Mouse (Mus musculus): ENCODE data around the gene Foxn3. TPM values are rescaled to one million over a fixed set of nuclear protein-coding genes. Genes with fewer than 3 reads are reported as not detected.

Foxn3 gene
- total and polyA plus RNA-seq, 2 experiments: 21.1 to 27.3 TPM

DNA sequence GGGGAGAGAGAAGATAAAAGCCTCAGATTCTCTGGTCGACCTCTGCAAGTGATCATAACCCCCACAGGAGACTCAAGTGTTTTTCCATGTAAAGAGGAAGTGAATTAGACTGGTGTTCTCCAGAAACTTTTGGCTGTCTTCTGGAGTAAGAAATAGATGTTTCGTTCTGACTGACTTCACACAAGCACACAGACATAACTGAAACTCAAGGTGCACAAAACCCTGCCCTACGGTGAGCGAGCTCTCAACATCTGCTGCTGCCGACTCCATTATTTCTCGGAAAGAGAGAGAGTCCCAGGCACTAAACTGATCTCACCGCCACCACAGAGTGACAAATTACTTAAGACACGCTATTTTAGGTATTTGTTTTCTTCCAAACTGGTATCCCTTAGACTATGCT is 237.2 kb downstream of the Foxn3 start:
- no peak for TF ChIP-seq POLR2A (IDR thresholded peaks at IDR 0.05; ENCODE audit: extremely low read depth, insufficient read depth, low read length)
- no peak for TF ChIP-seq CTCF (IDR thresholded peaks at IDR 0.05; ENCODE audit: low read depth, low read length)
- 80% methylated on average over 8 of the region's 8 CpGs for WGBS
- H3K27me3 ChIP-seq (ENCODE audit: control insufficient read depth, insufficient read depth, low read length): no peaks in the 10 kb centered on the region
- no peak for DNase-seq (ENCODE audit: extremely low read depth, low read depth, low spot score)
- H3K36me3 ChIP-seq (ENCODE audit: control insufficient read depth, insufficient read depth, low read length): peaks cover 2% of the 10 kb centered on the region; the same call in 1 of the 2 replicates
- H3K27ac ChIP-seq (replicated peaks; ENCODE audit: insufficient read depth, low read depth, low read length): no peak overlapping the region
- H3K9ac ChIP-seq (ENCODE audit: low read depth, low read length): no peak overlapping the region
- peaks cover 63% of the 10 kb centered on the region for H3K79me2 ChIP-seq (ENCODE audit: control insufficient read depth, insufficient read depth, low read length)
- no peaks in the 10 kb centered on the region for H3K4me1 ChIP-seq (ENCODE audit: control insufficient read depth, insufficient read depth, low read length)
- no peak overlapping the region for H3K4me3 ChIP-seq (ENCODE audit: insufficient read depth, low read depth, low read length)

GRCm38 (mm10) chr12:99321633-99322431 is 241.6 kb downstream of the Foxn3 start:
- Histone ChIP-seq H3K27ac (replicated peaks; ENCODE audit: insufficient read depth, low read depth, low read length) (no peak overlapping the region), H3K36me3 (ENCODE audit: control insufficient read depth, insufficient read depth, low read length) (no peaks in the 10 kb centered on the region), H3K4me3 (ENCODE audit: insufficient read depth, low read depth, low read length) (no peak overlapping the region), H3K27me3 (ENCODE audit: control insufficient read depth, insufficient read depth, low read length) (no peaks in the 10 kb centered on the region), H3K4me1 (ENCODE audit: control insufficient read depth, insufficient read depth, low read length) (peaks cover 11% of the 10 kb centered on the region), H3K79me2 (ENCODE audit: control insufficient read depth, insufficient read depth, low read length) (peaks cover 64% of the 10 kb centered on the region), H3K9ac (ENCODE audit: low read depth, low read length) (no peak overlapping the region)
- 83% methylated on average over 12 of the region's 12 CpGs for WGBS
- no peak for TF ChIP-seq POLR2A (IDR thresholded peaks at IDR 0.05; ENCODE audit: extremely low read depth, insufficient read depth, low read length)
- no peak for TF ChIP-seq CTCF (IDR thresholded peaks at IDR 0.05; ENCODE audit: low read depth, low read length)
- DNase-seq (ENCODE audit: extremely low read depth, low read depth, low spot score): no peak

- Histone ChIP-seq H3K4me1 (ENCODE audit: control insufficient read depth, insufficient read depth, low read length) (peaks cover 11% of the 10 kb centered on the region), H3K9ac (ENCODE audit: low read depth, low read length) (no peak overlapping the region), H3K27me3 (ENCODE audit: control insufficient read depth, insufficient read depth, low read length) (no peaks in the 10 kb centered on the region), H3K79me2 (ENCODE audit: control insufficient read depth, insufficient read depth, low read length) (peaks cover 64% of the 10 kb centered on the region), H3K27ac (replicated peaks; ENCODE audit: insufficient read depth, low read depth, low read length) (no peak overlapping the region), H3K36me3 (ENCODE audit: control insufficient read depth, insufficient read depth, low read length) (no peaks in the 10 kb centered on the region), H3K4me3 (ENCODE audit: insufficient read depth, low read depth, low read length) (no peak overlapping the region)
- 99% methylated on average over 3 of the region's 3 CpGs for WGBS
- no peak for DNase-seq (ENCODE audit: extremely low read depth, low read depth, low spot score)
- TF ChIP-seq CTCF (IDR thresholded peaks at IDR 0.05; ENCODE audit: low read depth, low read length) (no peak), POLR2A (IDR thresholded peaks at IDR 0.05; ENCODE audit: extremely low read depth, insufficient read depth, low read length) (no peak)
Observed at GRCm38 (mm10) chr12:99320966-99321496, 242.4 kb downstream of the Foxn3 start.

- peaks cover 58% of the 10 kb centered on the region for H3K79me2 ChIP-seq (ENCODE audit: control insufficient read depth, insufficient read depth, low read length)
- H3K9ac ChIP-seq (ENCODE audit: low read depth, low read length): no peak overlapping the region
- DNase-seq (ENCODE audit: extremely low read depth, low read depth, low spot score): no peak
- H3K4me1 ChIP-seq (ENCODE audit: control insufficient read depth, insufficient read depth, low read length): peaks cover 11% of the 10 kb centered on the region
- no peak overlapping the region for H3K4me3 ChIP-seq (ENCODE audit: insufficient read depth, low read depth, low read length)
- TF ChIP-seq POLR2A (IDR thresholded peaks at IDR 0.05; ENCODE audit: extremely low read depth, insufficient read depth, low read length): no peak
- no peak for TF ChIP-seq CTCF (IDR thresholded peaks at IDR 0.05; ENCODE audit: low read depth, low read length)
- H3K36me3 ChIP-seq (ENCODE audit: control insufficient read depth, insufficient read depth, low read length): no peaks in the 10 kb centered on the region
- H3K27me3 ChIP-seq (ENCODE audit: control insufficient read depth, insufficient read depth, low read length): no peaks in the 10 kb centered on the region
- no peak overlapping the region for H3K27ac ChIP-seq (replicated peaks; ENCODE audit: insufficient read depth, low read depth, low read length)
- WGBS: 82% methylated on average over 2 of the region's 2 CpGs
Observed at GRCm38 (mm10) chr12:99319896-99320295, 243.5 kb downstream of the Foxn3 start.

- Histone ChIP-seq H3K9ac (ENCODE audit: low read depth, low read length) (no peak overlapping the region), H3K27me3 (ENCODE audit: control insufficient read depth, insufficient read depth, low read length) (no peaks in the 10 kb centered on the region), H3K4me1 (ENCODE audit: control insufficient read depth, insufficient read depth, low read length) (peaks cover 11% of the 10 kb centered on the region), H3K36me3 (ENCODE audit: control insufficient read depth, insufficient read depth, low read length) (no peaks in the 10 kb centered on the region), H3K79me2 (ENCODE audit: control insufficient read depth, insufficient read depth, low read length) (peaks cover 56% of the 10 kb centered on the region), H3K4me3 (ENCODE audit: insufficient read depth, low read depth, low read length) (no peak overlapping the region), H3K27ac (replicated peaks; ENCODE audit: insufficient read depth, low read depth, low read length) (no peak overlapping the region)
- DNase-seq (ENCODE audit: extremely low read depth, low read depth, low spot score): no peak
- 40% methylated on average over 5 of the region's 5 CpGs for WGBS
- TF ChIP-seq CTCF (IDR thresholded peaks at IDR 0.05; ENCODE audit: low read depth, low read length) (no peak), POLR2A (IDR thresholded peaks at IDR 0.05; ENCODE audit: extremely low read depth, insufficient read depth, low read length) (no peak)
Observed at GRCm38 (mm10) chr12:99319171-99319570, 244.2 kb downstream of the Foxn3 start.

DNA sequence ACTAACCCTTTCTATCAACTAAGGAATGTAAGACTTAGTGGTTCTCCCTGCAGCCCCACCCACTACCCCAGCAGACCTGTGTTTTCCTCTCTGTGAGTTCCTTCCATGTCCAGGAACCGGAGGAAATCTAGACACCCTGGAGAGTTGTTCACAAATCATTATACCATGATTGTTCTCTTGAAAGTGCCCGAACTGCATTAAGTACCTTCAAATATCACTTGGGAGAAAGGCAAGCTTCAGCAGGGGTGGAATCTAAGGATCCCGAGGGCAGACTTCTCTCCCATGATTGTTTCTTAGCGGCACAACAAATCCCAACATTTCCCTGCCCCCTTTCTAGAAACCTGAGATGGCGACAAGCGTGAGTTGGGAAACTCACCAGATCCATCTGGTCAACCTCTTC is 247.5 kb downstream of the Foxn3 start:
- 95% methylated on average over 6 of the region's 6 CpGs for WGBS
- Histone ChIP-seq H3K27ac (replicated peaks; ENCODE audit: insufficient read depth, low read depth, low read length) (no peak overlapping the region), H3K4me1 (ENCODE audit: control insufficient read depth, insufficient read depth, low read length) (peaks cover 13% of the 10 kb centered on the region), H3K36me3 (ENCODE audit: control insufficient read depth, insufficient read depth, low read length) (no peaks in the 10 kb centered on the region), H3K27me3 (ENCODE audit: control insufficient read depth, insufficient read depth, low read length) (no peaks in the 10 kb centered on the region), H3K4me3 (ENCODE audit: insufficient read depth, low read depth, low read length) (no peak overlapping the region), H3K79me2 (ENCODE audit: control insufficient read depth, insufficient read depth, low read length) (peaks cover 60% of the 10 kb centered on the region), H3K9ac (ENCODE audit: low read depth, low read length) (no peak overlapping the region)
- TF ChIP-seq CTCF (IDR thresholded peaks at IDR 0.05; ENCODE audit: low read depth, low read length): no peak
- no peak for TF ChIP-seq POLR2A (IDR thresholded peaks at IDR 0.05; ENCODE audit: extremely low read depth, insufficient read depth, low read length)
- no peak for DNase-seq (ENCODE audit: extremely low read depth, low read depth, low spot score)

All from liver, adult 2 months (tissue).